In the genomic region with DNA sequence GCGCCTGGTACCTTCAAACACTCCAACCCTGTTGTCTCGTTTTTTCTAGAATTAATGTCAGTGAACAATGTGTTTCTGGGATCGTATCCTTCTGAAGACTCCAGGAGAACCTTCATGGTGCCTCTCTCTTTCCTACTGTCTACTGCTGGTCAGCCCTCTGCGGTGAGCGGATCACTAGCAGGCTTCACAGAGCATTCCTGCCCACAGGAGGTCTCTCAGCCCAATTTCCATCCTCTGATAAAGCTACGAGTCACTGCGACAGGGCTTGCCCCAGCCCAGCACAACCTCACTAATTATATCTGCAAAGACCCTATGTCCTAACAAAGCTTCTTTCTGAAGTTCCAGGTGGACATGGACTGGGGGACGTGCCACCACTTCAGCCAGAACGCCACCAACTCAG, we compare ENCODE assay signal across 10 mouse cellular contexts.
DNase-seq lines count a peak whose midpoint lies in the region; ATAC-seq lines count a peak whose summit lies in the region.
"Had no signal": no experiment of that assay in that cellular context is flagged by ENCODE, and none has a peak within 500 bp of the region (broad histone marks: within the 10 kb centered on the region; RNA-seq: fewer than 3 reads in every experiment).

No protein-coding gene starts in this region.

- peaks cover 35% of the 10 kb centered on the region for H3K36me3 ChIP-seq in hindbrain, embryonic 10.5 days
- H3K36me3 ChIP-seq in hindbrain, embryonic 16.5 days (ENCODE audit: control insufficient read depth, insufficient read depth, low read length), result no peaks in the 10 kb centered on the region
- H3K36me3 ChIP-seq in neural tube, embryonic 11.5 days (ENCODE audit: control insufficient read depth, insufficient read depth, low read length), result no peaks in the 10 kb centered on the region
- 0 out of 2 replicates have a peak, but pooled peaks cover 3% of the 10 kb centered on the region for H3K36me3 ChIP-seq in intestine, embryonic 14.5 days (ENCODE audit: control insufficient read depth, insufficient read depth, low read length)

- H3K4me3 ChIP-seq in hindbrain, embryonic 10.5 days, result no peak overlapping the region
- no peak overlapping the region for H3K4me3 ChIP-seq in hindbrain, embryonic 16.5 days (ENCODE audit: low read length)
- no peak overlapping the region for H3K4me3 ChIP-seq in neural tube, embryonic 11.5 days (ENCODE audit: low read depth, low read length)
- H3K4me3 ChIP-seq in intestine, embryonic 14.5 days (ENCODE audit: low read depth, low read length), result no peak overlapping the region

- no peak for DNase-seq in hindbrain, embryonic 10.5 days (ENCODE audit: low spot score)
- DNase-seq in neural tube, embryonic 11.5 days (ENCODE audit: low spot score), result no peak
- no peak for DNase-seq in neural tube, embryonic 10.5 days (ENCODE audit: extremely low spot score, low spot score)
- no peak for DNase-seq in intestine, embryonic 14.5 days (ENCODE audit: low spot score)
- DNase-seq in testis, postnatal 14 days (ENCODE audit: low spot score), result no peak
- DNase-seq in spleen, postnatal 10 days (ENCODE audit: low spot score in 2 of 2), result no peak
- DNase-seq: cerebellum, adult 11-12 months; kidney, adult 11 months; thymus, postnatal 4 days had no signal

- peak overlapping the region; percentile 86 for H3K27ac ChIP-seq in hindbrain, embryonic 10.5 days
- H3K27ac ChIP-seq in hindbrain, embryonic 16.5 days (ENCODE audit: low read depth, low read length), result no peak overlapping the region; the same call in 1 of the 2 replicates
- peak overlapping the region; percentile 0 for H3K27ac ChIP-seq in neural tube, embryonic 11.5 days (ENCODE audit: low read depth, low read length)
- H3K27ac ChIP-seq in intestine, embryonic 14.5 days (ENCODE audit: low read depth), result peak overlapping the region; percentile 62; the same call in 1 of the 2 replicates

- peaks cover 92% of the 10 kb centered on the region for H3K4me1 ChIP-seq in hindbrain, embryonic 10.5 days (replicated peaks)
- peaks cover 32% of the 10 kb centered on the region for H3K4me1 ChIP-seq in hindbrain, embryonic 16.5 days (ENCODE audit: control insufficient read depth, insufficient read depth, low read depth, low read length)
- H3K4me1 ChIP-seq in neural tube, embryonic 11.5 days (ENCODE audit: control insufficient read depth, insufficient read depth, low read length), result peaks cover 65% of the 10 kb centered on the region
- H3K4me1 ChIP-seq in intestine, embryonic 14.5 days (replicated peaks; ENCODE audit: control insufficient read depth, insufficient read depth, low read length), result peaks cover 57% of the 10 kb centered on the region

- 59% methylated on average over 9 of the region's 9 CpGs for WGBS in hindbrain, embryonic 10.5 days
- WGBS in hindbrain, embryonic 16.5 days, result 72% methylated on average over 9 of the region's 9 CpGs
- WGBS in neural tube, embryonic 11.5 days, result 66% methylated on average over 9 of the region's 9 CpGs
- 76% methylated on average over 9 of the region's 9 CpGs for WGBS in intestine, embryonic 14.5 days

- ATAC-seq in hindbrain, embryonic 16.5 days, result no peak
- no peak for ATAC-seq in neural tube, embryonic 11.5 days (ENCODE audit: insufficient read depth, low FRiP score, low TSS enrichment)
- ATAC-seq in intestine, embryonic 14.5 days (replicated peaks; ENCODE audit: low FRiP score, low TSS enrichment, low read depth), result no peak

- H3K27me3 ChIP-seq in hindbrain, embryonic 10.5 days (ENCODE audit: insufficient read depth, poor library complexity, severe bottlenecking), result no peaks in the 10 kb centered on the region
- no peaks in the 10 kb centered on the region for H3K27me3 ChIP-seq in hindbrain, embryonic 16.5 days (replicated peaks; ENCODE audit: control insufficient read depth, insufficient read depth, low read length)
- no peaks in the 10 kb centered on the region for H3K27me3 ChIP-seq in neural tube, embryonic 11.5 days (ENCODE audit: control insufficient read depth, insufficient read depth, low read length)
- H3K27me3 ChIP-seq in intestine, embryonic 14.5 days (replicated peaks; ENCODE audit: control insufficient read depth, insufficient read depth, low read length), result no peaks in the 10 kb centered on the region

- H3K4me2 ChIP-seq in hindbrain, embryonic 16.5 days (ENCODE audit: low read length), result no peak overlapping the region
- no peak overlapping the region for H3K4me2 ChIP-seq in neural tube, embryonic 11.5 days (ENCODE audit: low read depth)
- H3K4me2 ChIP-seq in intestine, embryonic 14.5 days (ENCODE audit: low read length), result no peak overlapping the region

- H3K9me3 ChIP-seq in hindbrain, embryonic 10.5 days, result no peaks in the 10 kb centered on the region
- H3K9me3 ChIP-seq in hindbrain, embryonic 16.5 days (ENCODE audit: control insufficient read depth, low read length), result no peaks in the 10 kb centered on the region
- no peaks in the 10 kb centered on the region for H3K9me3 ChIP-seq in neural tube, embryonic 11.5 days (ENCODE audit: control insufficient read depth, low read length)
- H3K9me3 ChIP-seq in intestine, embryonic 14.5 days (ENCODE audit: control insufficient read depth, low read length), result no peaks in the 10 kb centered on the region

- no peak overlapping the region for H3K9ac ChIP-seq in hindbrain, embryonic 16.5 days (ENCODE audit: low read depth, low read length)
- H3K9ac ChIP-seq in neural tube, embryonic 11.5 days (ENCODE audit: low read length), result no peak overlapping the region; the same call in 1 of the 2 replicates
- no peak overlapping the region for H3K9ac ChIP-seq in intestine, embryonic 14.5 days (ENCODE audit: low read length)
